ENCODE assay signal across 8 mouse cellular contexts in genomic region chr12:13214345-13215278, GRCm38 (mm10). TPM values are rescaled to one million over a fixed set of nuclear protein-coding genes. Genes with fewer than 3 reads are reported as not detected.
DNase-seq lines count a peak whose midpoint lies in the region; ATAC-seq and TF ChIP-seq lines count a peak whose summit lies in the region.

No protein-coding gene starts in this region.

- no peak overlapping the region for H3K4me3 ChIP-seq in gastrocnemius, adult 2 months

- no peak; the same call in 1 of the 2 replicates for TF ChIP-seq CTCF in gastrocnemius, adult 2 months (IDR thresholded peaks at IDR 0.05)

- peak; percentile 97 for ATAC-seq in megakaryocyte progenitor cell, adult 5-6 weeks (replicated peaks; ENCODE audit: poor library complexity)

- peak; percentile 82 for DNase-seq in ZHBTc4 (ENCODE audit: low read depth, low spot score)
- peak; percentile 79 to 89 for DNase-seq in cerebellum, postnatal 4 days (ENCODE audit: low spot score in 2 of 2)
- peak; percentile 79 for DNase-seq in gastrocnemius, adult 2 months
- peak; percentile 90 for DNase-seq in hindlimb bud, embryonic 11.5 days (ENCODE audit: extremely low spot score, low read depth, low spot score)
- DNase-seq in left cerebral cortex, adult 8-10 months (ENCODE audit: low spot score in 2 of 2), result peak; percentile 79 to 85
- DNase-seq in right cerebral cortex, postnatal 25 days, result peak; percentile 84
- DNase-seq in yolk sac, embryonic 10.5 days (ENCODE audit: low spot score), result peak; percentile 79

- no peak overlapping the region for H3K27ac ChIP-seq in gastrocnemius, adult 2 months

- intact Hi-C loops in gastrocnemius, adult 2 months (cut with DNase I), result loop anchor here (2.0 to 5.0 kb wide), 6 partner anchors 97 to 1037 kb away; no protein-coding TSS in a partner anchor

RNA-seq across cellular contexts. Expression of gene Ddx1, which starts 34.4 kb away (rescaled TPM):
- 100 to 1,000 TPM; 127 to 130 TPM for total RNA-seq in gastrocnemius, adult 2 months (2021)
- 100 to 1,000 TPM; 141 to 152 (median 144) TPM for total RNA-seq in left cerebral cortex, adult 8-10 months (2022)
- 87.2 and 90.0 TPM in 2 replicates for total RNA-seq in megakaryocyte progenitor cell, adult 5-6 weeks (2015)
- total RNA-seq in megakaryocyte progenitor cell, adult 5-6 weeks (2017), result 200 and 220 TPM in 2 replicates

RNA-seq across cellular contexts. Expression of gene Nbas, which starts 54.3 kb away (rescaled TPM):
- total RNA-seq in gastrocnemius, adult 2 months (2021), result 10 to 100 TPM; 20.3 to 25.1 TPM
- 10 to 100 TPM; 40.0 to 46.0 (median 42.1) TPM for total RNA-seq in left cerebral cortex, adult 8-10 months (2022)
- 16.4 and 21.2 TPM in 2 replicates for total RNA-seq in megakaryocyte progenitor cell, adult 5-6 weeks (2015)
- total RNA-seq in megakaryocyte progenitor cell, adult 5-6 weeks (2017), result 19.8 and 22.5 TPM in 2 replicates
